Mouse (Mus musculus) gastrocnemius, postnatal 4 days (tissue): ENCODE results near the gene Ddost. TPM values are rescaled to one million over a fixed set of nuclear protein-coding genes. Genes with fewer than 3 reads are reported as not detected.

Experiments
- microRNA-seq: library from miRNA; unstranded; fragments of <30 nt; microRNA quantifications from one replicate; pipeline ENCODE4 v1.2.0, GENCODE M21; 2021
- total RNA-seq, 2 experiments: library from RNA; stranded (reverse); gene quantifications; 2 replicates each; pipeline ENCODE4 v1.2.3; 2021

Ddost gene
- total RNA-seq, 2 experiments from 2014 or later, result 106 to 115 TPM

Small RNA genes within 50 kb of the gene (microRNA-seq; reads per million reads assigned to microRNA genes)
- gene Gm27646 (not detected), gene Mir7019 (not detected)

Other genes with a start within 250 kb of the Ddost start
- 100 to 1,000 TPM; 102 to 108 TPM for gene Hp1bp3, start 88.4 kb upstream of the Ddost start, total RNA-seq
- gene Sh2d5, start 54.3 kb upstream of the Ddost start, total RNA-seq, result under 1 TPM in 1 of 2 experiments, not detected in 1; 0.39 TPM
- gene Kif17, start 54.3 kb upstream of the Ddost start, total RNA-seq, result under 1 TPM; 0.34 TPM
- gene Pink1, start 21.6 kb downstream of the Ddost start, total RNA-seq, result 100 to 1,000 TPM; 170 to 188 TPM
- gene Cda, start 63.3 kb downstream of the Ddost start, total RNA-seq, result 1 to 10 TPM; 2.1 to 2.4 TPM
- not detected for gene Fam43b, start 91.8 kb downstream of the Ddost start, total RNA-seq
- 10 to 100 TPM; 30.1 to 33.2 TPM for gene Mul1, start 129.9 kb downstream of the Ddost start, total RNA-seq
- gene Camk2n1, start 149.6 kb downstream of the Ddost start, total RNA-seq, result 10 to 100 TPM in 1 of 2 experiments, 1 to 10 TPM in 1; 8.1 to 10.5 TPM